Mouse (Mus musculus): ENCODE measurements around the gene Mpv17l. TPM values are rescaled to one million over a fixed set of nuclear protein-coding genes. Genes with fewer than 3 reads are reported as not detected.
"Not testable (repeated sequence)": the region's sequence is repeated elsewhere in the genome, so short reads cannot be mapped to it uniquely, and the experiment has no call there.

The Mpv17l gene
- polyA plus RNA-seq, 1 experiment from 2014 or later = 8.1 TPM

- WGBS = 40% methylated on average over 4 of the region's 4 CpGs
- ATAC-seq (replicated peaks; ENCODE audit: low FRiP score, low TSS enrichment, low read depth) (no peak), DNase-seq (ENCODE audit: low spot score) (no peak)
- no peak overlapping the region for H3K4me2 ChIP-seq (ENCODE audit: low read length)
- H3K27me3 ChIP-seq (replicated peaks; ENCODE audit: control insufficient read depth, insufficient read depth, low read length) = peaks cover 10% of the 10 kb centered on the region; the same call in 1 of the 2 replicates
- no peak overlapping the region for H3K9ac ChIP-seq (ENCODE audit: low read length)
- no peaks in the 10 kb centered on the region for H3K36me3 ChIP-seq (ENCODE audit: control insufficient read depth, insufficient read depth, low read length)
- H3K9me3 ChIP-seq (ENCODE audit: control insufficient read depth, low read length) = no peaks in the 10 kb centered on the region
- peaks cover 2% of the 10 kb centered on the region; the same call in 1 of the 2 replicates for H3K4me1 ChIP-seq (replicated peaks; ENCODE audit: control insufficient read depth, insufficient read depth, low read length)
- H3K4me3 ChIP-seq (ENCODE audit: low read depth, low read length) = no peak overlapping the region
- no peak overlapping the region for H3K27ac ChIP-seq (ENCODE audit: low read depth)
Measured at GRCm38 (mm10) chr16:13944178-13944577, 41.2 kb downstream of the Mpv17l start.

- 77% methylated on average over 5 of the region's 5 CpGs for WGBS
- Histone ChIP-seq H3K4me1 (replicated peaks; ENCODE audit: control insufficient read depth, insufficient read depth, low read length) (peaks cover 2% of the 10 kb centered on the region; the same call in 1 of the 2 replicates), H3K4me3 (ENCODE audit: low read depth, low read length) (no peak overlapping the region), H3K9me3 (ENCODE audit: control insufficient read depth, low read length) (no peaks in the 10 kb centered on the region), H3K36me3 (ENCODE audit: control insufficient read depth, insufficient read depth, low read length) (no peaks in the 10 kb centered on the region), H3K9ac (ENCODE audit: low read length) (no peak overlapping the region), H3K27me3 (replicated peaks; ENCODE audit: control insufficient read depth, insufficient read depth, low read length) (peaks cover 10% of the 10 kb centered on the region; the same call in 1 of the 2 replicates), H3K4me2 (ENCODE audit: low read length) (no peak overlapping the region), H3K27ac (ENCODE audit: low read depth) (no peak overlapping the region)
- ATAC-seq (replicated peaks; ENCODE audit: low FRiP score, low TSS enrichment, low read depth) (no peak), DNase-seq (ENCODE audit: low spot score) (no peak)
Measured at GRCm38 (mm10) chr16:13944752-13945151, 41.8 kb downstream of the Mpv17l start.

- Histone ChIP-seq H3K27me3 (replicated peaks; ENCODE audit: control insufficient read depth, insufficient read depth, low read length) (peaks cover 10% of the 10 kb centered on the region; the same call in 1 of the 2 replicates), H3K4me3 (ENCODE audit: low read depth, low read length) (no peak overlapping the region), H3K36me3 (ENCODE audit: control insufficient read depth, insufficient read depth, low read length) (no peaks in the 10 kb centered on the region), H3K9ac (ENCODE audit: low read length) (no peak overlapping the region), H3K4me2 (ENCODE audit: low read length) (no peak overlapping the region), H3K9me3 (ENCODE audit: control insufficient read depth, low read length) (no peaks in the 10 kb centered on the region), H3K4me1 (replicated peaks; ENCODE audit: control insufficient read depth, insufficient read depth, low read length) (peaks cover 2% of the 10 kb centered on the region; the same call in 1 of the 2 replicates), H3K27ac (ENCODE audit: low read depth) (no peak overlapping the region)
- DNase-seq (ENCODE audit: low spot score) (no peak), ATAC-seq (replicated peaks; ENCODE audit: low FRiP score, low TSS enrichment, low read depth) (no peak)
- WGBS = 76% methylated on average over 4 of the region's 4 CpGs
Measured at GRCm38 (mm10) chr16:13945153-13945552, 42.2 kb downstream of the Mpv17l start.

GRCm38 (mm10) chr16:13946306-13946705 lies 43.3 kb downstream of the Mpv17l start:
- H3K9me3 ChIP-seq (ENCODE audit: control insufficient read depth, low read length) = no peaks in the 10 kb centered on the region

GRCm38 (mm10) chr16:13951245-13951644 lies 48.3 kb downstream of the Mpv17l start:
- Histone ChIP-seq H3K4me2 (ENCODE audit: low read length) (no peak overlapping the region), H3K9me3 (ENCODE audit: control insufficient read depth, low read length) (no peaks in the 10 kb centered on the region), H3K36me3 (ENCODE audit: control insufficient read depth, insufficient read depth, low read length) (no peaks in the 10 kb centered on the region), H3K9ac (ENCODE audit: low read length) (no peak overlapping the region), H3K4me1 (replicated peaks; ENCODE audit: control insufficient read depth, insufficient read depth, low read length) (no peaks in the 10 kb centered on the region), H3K27ac (ENCODE audit: low read depth) (no peak overlapping the region), H3K4me3 (ENCODE audit: low read depth, low read length) (no peak overlapping the region), H3K27me3 (replicated peaks; ENCODE audit: control insufficient read depth, insufficient read depth, low read length) (no peaks in the 10 kb centered on the region)
- ATAC-seq (replicated peaks; ENCODE audit: low FRiP score, low TSS enrichment, low read depth) = no peak
- WGBS = 80% methylated on average over 3 of the region's 3 CpGs
- no peak for DNase-seq (ENCODE audit: low spot score)

More at GRCm38 (mm10) chr16:13946306-13946705, 43.3 kb downstream of the Mpv17l start:
- no peaks in the 10 kb centered on the region for H3K36me3 ChIP-seq (ENCODE audit: control insufficient read depth, insufficient read depth, low read length)
- no peak for ATAC-seq (replicated peaks; ENCODE audit: low FRiP score, low TSS enrichment, low read depth)
- H3K4me3 ChIP-seq (ENCODE audit: low read depth, low read length) = no peak overlapping the region
- H3K9ac ChIP-seq (ENCODE audit: low read length) = no peak overlapping the region
- peaks cover 6% of the 10 kb centered on the region; the same call in 1 of the 2 replicates for H3K27me3 ChIP-seq (replicated peaks; ENCODE audit: control insufficient read depth, insufficient read depth, low read length)
- no peak overlapping the region for H3K27ac ChIP-seq (ENCODE audit: low read depth)
- H3K4me2 ChIP-seq (ENCODE audit: low read length) = no peak overlapping the region
- no peak for DNase-seq (ENCODE audit: low spot score)
- 0 out of 2 replicates have a peak, but pooled peaks cover 2% of the 10 kb centered on the region for H3K4me1 ChIP-seq (replicated peaks; ENCODE audit: control insufficient read depth, insufficient read depth, low read length)
- WGBS = 90% methylated on average over 1 of the region's 1 CpGs

- H3K4me1 ChIP-seq (replicated peaks; ENCODE audit: control insufficient read depth, insufficient read depth, low read length) = no peaks in the 10 kb centered on the region
- DNase-seq (ENCODE audit: low spot score) (no peak), ATAC-seq (replicated peaks; ENCODE audit: low FRiP score, low TSS enrichment, low read depth) (no peak)
- H3K27me3 ChIP-seq (replicated peaks; ENCODE audit: control insufficient read depth, insufficient read depth, low read length) = no peaks in the 10 kb centered on the region
- no peak overlapping the region for H3K4me2 ChIP-seq (ENCODE audit: low read length)
- no peak overlapping the region for H3K4me3 ChIP-seq (ENCODE audit: low read depth, low read length)
- 29% methylated on average over 1 of the region's 1 CpGs for WGBS
- no peak overlapping the region for H3K9ac ChIP-seq (ENCODE audit: low read length)
- no peaks in the 10 kb centered on the region for H3K36me3 ChIP-seq (ENCODE audit: control insufficient read depth, insufficient read depth, low read length)
- H3K9me3 ChIP-seq (ENCODE audit: control insufficient read depth, low read length) = no peaks in the 10 kb centered on the region
- no peak overlapping the region for H3K27ac ChIP-seq (ENCODE audit: low read depth)
Measured at GRCm38 (mm10) chr16:13962053-13962452, 59.1 kb downstream of the Mpv17l start.

GRCm38 (mm10) chr16:13969096-13969495 lies 66.1 kb downstream of the Mpv17l start:
- H3K9me3 ChIP-seq (ENCODE audit: control insufficient read depth, low read length) = no peaks in the 10 kb centered on the region
- H3K9ac ChIP-seq (ENCODE audit: low read length) = no peak overlapping the region
- no peaks in the 10 kb centered on the region for H3K36me3 ChIP-seq (ENCODE audit: control insufficient read depth, insufficient read depth, low read length)
- H3K27ac ChIP-seq (ENCODE audit: low read depth) = no peak overlapping the region
- WGBS = 74% methylated on average over 1 of the region's 1 CpGs
- no peak overlapping the region for H3K4me2 ChIP-seq (ENCODE audit: low read length)
- no peaks in the 10 kb centered on the region for H3K27me3 ChIP-seq (replicated peaks; ENCODE audit: control insufficient read depth, insufficient read depth, low read length)
- H3K4me3 ChIP-seq (ENCODE audit: low read depth, low read length) = no peak overlapping the region
- no peak for ATAC-seq (replicated peaks; ENCODE audit: low FRiP score, low TSS enrichment, low read depth)
- DNase-seq (ENCODE audit: low spot score) = no peak
- H3K4me1 ChIP-seq (replicated peaks; ENCODE audit: control insufficient read depth, insufficient read depth, low read length) = no peaks in the 10 kb centered on the region

- Histone ChIP-seq H3K4me1 (replicated peaks; ENCODE audit: control insufficient read depth, insufficient read depth, low read length) (no peaks in the 10 kb centered on the region), H3K27me3 (replicated peaks; ENCODE audit: control insufficient read depth, insufficient read depth, low read length) (no peaks in the 10 kb centered on the region), H3K4me2 (ENCODE audit: low read length) (no peak overlapping the region), H3K27ac (ENCODE audit: low read depth) (no peak overlapping the region), H3K9ac (ENCODE audit: low read length) (no peak overlapping the region), H3K9me3 (ENCODE audit: control insufficient read depth, low read length) (no peaks in the 10 kb centered on the region), H3K4me3 (ENCODE audit: low read depth, low read length) (no peak overlapping the region), H3K36me3 (ENCODE audit: control insufficient read depth, insufficient read depth, low read length) (no peaks in the 10 kb centered on the region)
- WGBS = 91% methylated on average over 6 of the region's 8 CpGs
- ATAC-seq (replicated peaks; ENCODE audit: low FRiP score, low TSS enrichment, low read depth) = no peak
- no peak for DNase-seq (ENCODE audit: low spot score)
Measured at GRCm38 (mm10) chr16:13972051-13972450, 69.1 kb downstream of the Mpv17l start.

GRCm38 (mm10) chr16:13976358-13976896 lies 73.5 kb downstream of the Mpv17l start:
- not testable (repeated sequence) for H3K9me3 ChIP-seq (ENCODE audit: control insufficient read depth, low read length); H3K4me1 ChIP-seq (replicated peaks; ENCODE audit: control insufficient read depth, insufficient read depth, low read length); H3K36me3 ChIP-seq (ENCODE audit: control insufficient read depth, insufficient read depth, low read length); H3K9ac ChIP-seq (ENCODE audit: low read length); H3K4me3 ChIP-seq (ENCODE audit: low read depth, low read length); H3K27ac ChIP-seq (ENCODE audit: low read depth); ATAC-seq (replicated peaks; ENCODE audit: low FRiP score, low TSS enrichment, low read depth); H3K4me2 ChIP-seq (ENCODE audit: low read length); H3K27me3 ChIP-seq (replicated peaks; ENCODE audit: control insufficient read depth, insufficient read depth, low read length); DNase-seq (ENCODE audit: low spot score)
- WGBS = 84% methylated on average over 4 of the region's 4 CpGs
